Mouse (Mus musculus) embryo, embryonic 10.5 days (tissue): Measurements from ENCODE around the gene U2af1.
"Not testable (repeated sequence)": the region's sequence is repeated elsewhere in the genome, so short reads cannot be mapped to it uniquely, and the experiment has no call there.

Experiments used
- DNase-seq: peaks from one replicate; pipeline ENCODE4 v3.0.0-alpha.2; 2015; ENCODE audit warnings: low spot score

U2af1 gene

DNA sequence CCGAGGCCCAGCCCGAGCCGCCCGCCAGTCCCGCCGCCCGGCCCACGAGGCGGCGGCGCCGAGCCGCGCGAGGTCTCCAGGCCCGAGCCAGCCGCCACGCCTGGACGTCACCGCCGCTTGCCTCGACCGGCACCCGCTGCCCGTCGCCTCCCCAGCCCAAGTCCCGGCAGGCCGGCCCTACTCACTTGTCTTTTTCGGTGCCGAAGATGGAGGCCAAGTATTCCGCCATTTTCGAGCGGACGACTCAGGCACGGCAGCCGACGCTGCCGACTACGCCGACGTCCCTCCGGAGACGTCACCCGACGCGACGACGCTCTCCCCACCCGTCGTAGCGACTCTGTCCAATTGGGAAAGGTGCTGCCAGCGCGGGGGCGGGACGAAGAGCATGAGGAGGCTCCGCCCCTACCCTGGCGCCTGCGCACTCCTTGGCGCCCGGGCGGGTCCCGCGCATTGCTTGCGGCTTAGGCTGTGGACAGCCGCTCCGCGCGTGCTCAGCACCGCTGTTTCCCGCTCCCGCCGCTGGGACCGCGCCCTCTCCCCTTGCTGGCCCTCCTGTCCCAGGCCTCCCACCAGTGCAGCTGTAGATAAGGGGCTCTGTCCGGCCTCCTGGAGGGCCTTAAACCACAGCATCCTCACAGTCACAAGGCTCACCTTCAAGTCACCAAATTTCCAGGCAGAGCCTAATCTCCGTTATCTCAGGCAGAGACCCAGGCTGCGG lies at the start of gene U2af1:
Gene U2af1, minus strand, starts transcription at position 425 of the 718 bp plus-strand sequence.
- DNase-seq, result peak; percentile 99

DNA sequence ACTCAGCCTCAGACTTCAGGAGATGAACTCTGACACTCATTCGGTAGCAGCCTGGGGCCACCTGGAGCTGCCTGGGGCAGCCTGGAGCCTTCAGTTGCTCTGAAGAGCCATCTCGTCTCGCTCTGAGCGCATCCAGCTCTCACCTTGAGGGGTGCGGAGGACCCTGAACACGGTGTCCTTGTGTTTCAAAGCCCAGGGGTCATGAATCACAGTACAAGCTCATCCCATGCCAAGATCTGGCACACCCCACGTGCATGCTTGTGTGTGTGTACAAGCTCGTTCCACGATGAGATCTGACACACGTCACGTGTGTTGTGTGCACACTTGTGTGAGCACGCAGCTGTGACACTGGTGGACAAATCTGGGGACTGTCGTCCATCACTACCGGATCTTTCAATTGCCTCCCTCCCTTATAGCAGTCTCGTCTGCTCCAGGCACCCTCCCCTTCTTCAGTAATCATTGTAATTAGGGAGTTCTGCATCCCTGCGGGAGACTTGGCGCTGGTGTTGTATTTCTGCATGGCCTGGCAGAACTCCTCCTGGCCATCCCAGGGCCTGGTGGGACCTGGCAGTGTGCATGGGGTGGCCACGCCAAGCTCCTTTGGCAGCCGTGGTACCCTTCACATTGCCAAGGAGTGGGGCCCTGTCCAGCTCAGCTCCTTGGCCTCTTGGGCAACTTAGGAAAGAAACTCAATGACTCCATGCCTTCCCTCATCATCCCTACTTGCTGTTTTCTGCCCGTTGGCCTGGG lies 46.8 kb upstream of the U2af1 start:
- no peak for DNase-seq

DNA sequence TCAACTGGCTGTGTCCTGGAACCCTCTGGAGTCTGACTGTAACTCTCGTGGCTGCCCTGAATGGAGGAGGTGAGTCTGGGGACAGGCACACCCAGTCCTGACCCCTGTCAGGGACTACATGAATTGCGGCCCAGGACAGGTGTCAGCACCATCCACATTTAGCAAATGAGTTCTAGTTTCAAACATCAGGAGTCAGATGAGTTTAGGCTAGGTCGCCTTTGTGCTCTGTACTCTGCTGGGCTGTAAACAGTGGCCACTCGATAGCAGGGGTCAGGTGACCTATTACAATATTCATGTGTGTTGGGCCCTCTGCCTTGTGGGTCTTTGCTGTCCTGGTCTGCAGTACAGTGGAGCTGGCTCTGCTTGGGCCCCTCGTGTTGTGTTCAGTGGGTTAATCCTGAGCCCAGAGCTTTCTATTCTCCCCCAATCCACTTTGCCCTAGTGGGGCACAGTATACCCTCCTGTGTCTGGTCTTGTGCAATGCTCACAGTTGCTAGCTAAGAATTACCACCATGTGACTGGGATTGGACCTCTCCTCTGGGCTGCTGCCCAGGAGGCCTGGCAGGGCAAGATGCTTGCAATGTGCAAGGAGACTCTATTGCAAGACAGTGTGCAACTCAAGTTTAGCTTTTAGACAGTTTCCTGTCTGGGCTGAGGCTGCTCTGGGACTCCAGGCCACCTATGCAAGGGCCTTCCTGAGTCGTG lies 44.7 kb upstream of the U2af1 start:
- no peak for DNase-seq

DNA sequence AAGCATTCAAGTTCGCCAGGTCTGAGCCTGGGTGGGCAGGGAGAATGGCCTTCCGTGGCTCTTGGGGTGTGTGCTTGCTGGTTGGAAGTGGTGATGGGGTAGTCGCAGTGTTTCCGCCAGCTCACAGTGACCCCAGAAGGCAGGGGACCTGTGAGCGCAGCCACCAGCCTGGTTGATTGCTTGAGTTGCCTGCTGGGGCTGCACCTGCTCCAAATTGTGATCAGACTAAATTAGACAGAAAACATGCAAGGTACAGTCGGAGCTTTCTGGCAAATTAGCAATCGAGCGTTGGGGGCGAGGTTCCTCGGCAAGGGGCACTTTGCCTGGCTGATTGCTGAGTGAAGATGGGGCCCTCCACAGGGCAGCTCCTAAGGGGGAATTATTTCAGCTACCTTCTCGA lies 39.7 kb upstream of the U2af1 start:
- DNase-seq, result no peak

DNA sequence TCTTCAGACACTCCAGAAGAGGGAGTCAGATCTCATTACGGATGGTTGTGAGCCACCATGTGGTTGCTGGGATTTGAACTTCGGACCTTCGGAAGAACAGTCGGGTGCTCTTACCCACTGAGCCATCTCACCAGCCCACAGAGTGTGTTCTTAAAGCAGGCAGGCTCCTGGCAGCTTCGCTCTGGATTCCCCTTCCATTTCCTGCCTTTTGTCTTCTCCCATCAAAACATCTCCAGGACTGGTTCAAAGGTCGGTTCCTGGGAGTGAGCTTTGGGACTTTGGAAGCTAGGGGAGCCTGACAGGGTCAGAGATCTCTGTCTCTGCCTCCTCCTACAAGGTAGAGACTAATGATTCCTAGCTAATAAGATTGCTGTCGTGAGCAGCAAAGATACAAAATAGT lies 36.7 kb upstream of the U2af1 start:
- DNase-seq, result not testable (repeated sequence)

DNA sequence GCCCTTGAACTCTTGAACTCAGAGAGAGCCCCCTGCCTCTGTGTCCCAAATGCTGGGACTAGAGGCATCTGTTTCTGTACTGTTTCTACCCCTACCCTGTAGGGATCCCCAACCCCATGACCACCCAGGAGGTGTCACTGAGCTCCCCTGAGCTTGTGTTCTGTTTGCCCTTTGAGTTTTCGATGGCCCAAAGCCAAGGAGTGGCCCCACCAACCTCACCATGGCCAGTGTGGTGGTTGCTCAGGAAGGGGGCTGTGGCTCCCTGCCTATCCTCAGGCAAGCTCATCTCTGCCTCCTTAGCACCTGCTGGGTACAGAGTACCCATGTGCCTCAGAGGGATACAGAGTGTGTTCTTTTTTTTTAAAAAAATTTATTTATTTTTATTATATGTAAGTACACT lies 36.3 kb upstream of the U2af1 start:
- no peak for DNase-seq

DNA sequence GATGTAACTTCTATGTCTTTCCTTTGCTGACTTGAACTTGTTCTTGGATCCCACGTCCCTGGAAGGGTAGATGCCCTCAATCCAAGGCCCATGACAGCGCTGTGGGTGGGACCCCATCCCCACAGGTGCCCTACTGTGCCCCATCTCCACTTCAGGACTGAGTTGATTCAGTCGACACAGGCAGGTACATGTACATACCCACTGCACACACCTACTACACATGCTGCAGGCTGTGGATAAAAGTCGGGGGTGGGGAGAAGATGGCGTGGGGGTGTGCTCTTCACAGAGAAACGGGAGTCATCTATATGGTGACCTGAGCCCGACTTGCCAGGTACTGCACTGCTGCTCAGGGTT lies 35.3 kb upstream of the U2af1 start:
- DNase-seq, result no peak

DNA sequence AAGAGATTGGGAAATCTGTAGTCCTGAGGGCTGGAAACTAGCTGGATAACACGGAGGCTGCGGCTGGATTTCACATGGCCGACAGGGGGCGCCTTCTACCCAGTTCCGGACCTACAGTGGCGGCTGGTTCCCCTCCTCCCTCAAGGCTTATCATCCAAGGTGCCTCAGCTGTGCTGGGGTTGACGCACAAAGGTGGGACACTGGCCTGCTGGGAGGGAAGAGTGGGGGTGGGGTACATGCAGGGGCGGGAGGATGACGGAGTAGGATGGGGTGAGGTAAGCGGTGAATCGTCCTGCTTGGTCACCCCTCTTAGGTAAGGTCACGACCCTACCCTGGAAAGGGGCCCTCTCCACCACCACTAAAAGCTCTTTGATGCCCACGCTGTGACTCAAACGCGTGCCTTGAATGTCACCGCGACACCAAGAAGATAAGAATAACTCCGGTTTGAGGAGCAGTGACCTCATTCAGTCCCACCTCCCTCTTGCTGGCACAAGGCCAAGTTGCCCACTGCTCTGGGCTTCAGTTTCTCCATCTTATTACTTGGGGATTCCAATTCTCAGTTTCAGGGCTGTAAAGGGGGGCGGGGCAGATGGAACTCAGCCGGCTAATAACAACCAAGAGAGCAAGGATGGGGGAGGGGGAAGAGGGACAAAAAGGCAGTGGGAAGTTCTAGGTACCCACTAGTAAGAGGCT lies 34.8 kb upstream of the U2af1 start:
- DNase-seq, result peak; percentile 83

DNA sequence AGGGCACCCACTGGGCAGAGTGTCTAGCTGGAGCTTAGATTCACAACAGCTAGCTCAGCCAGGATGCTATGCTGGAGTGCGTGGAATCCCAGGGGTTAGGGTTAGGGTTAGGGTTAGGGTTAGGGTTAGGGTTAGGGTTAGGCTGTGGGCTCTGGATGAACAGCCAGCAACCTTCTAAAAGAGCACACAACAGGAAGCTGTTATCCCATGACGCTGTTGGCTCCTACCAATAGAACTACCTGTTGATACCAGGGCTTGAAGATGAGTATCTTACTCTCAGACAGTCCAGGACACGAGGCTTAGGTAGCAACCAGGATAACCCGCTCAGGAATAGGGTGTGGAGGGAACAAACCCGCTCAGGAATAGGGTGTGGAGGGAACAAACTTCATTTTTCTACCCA lies 34.2 kb upstream of the U2af1 start:
- no peak for DNase-seq

DNA sequence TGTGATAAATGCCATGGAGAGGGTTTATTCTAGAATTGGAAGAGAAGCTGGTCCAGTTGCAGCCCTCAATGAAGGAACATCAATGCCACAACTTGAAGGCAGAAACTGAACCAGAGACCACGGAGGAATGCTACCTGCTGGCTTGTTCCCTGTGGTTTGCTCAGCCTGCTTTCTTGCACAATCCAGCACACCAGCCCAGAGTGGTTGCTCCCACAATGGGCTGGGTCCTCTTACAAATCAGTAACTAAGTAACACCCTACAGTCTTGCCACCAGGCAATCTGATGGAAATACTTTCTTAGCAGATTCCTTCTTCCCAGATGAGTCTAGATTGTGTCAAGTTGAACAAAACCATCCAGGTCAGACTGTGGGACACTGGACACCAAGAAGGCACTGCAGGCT lies 30.9 kb upstream of the U2af1 start:
- no peak for DNase-seq

DNA sequence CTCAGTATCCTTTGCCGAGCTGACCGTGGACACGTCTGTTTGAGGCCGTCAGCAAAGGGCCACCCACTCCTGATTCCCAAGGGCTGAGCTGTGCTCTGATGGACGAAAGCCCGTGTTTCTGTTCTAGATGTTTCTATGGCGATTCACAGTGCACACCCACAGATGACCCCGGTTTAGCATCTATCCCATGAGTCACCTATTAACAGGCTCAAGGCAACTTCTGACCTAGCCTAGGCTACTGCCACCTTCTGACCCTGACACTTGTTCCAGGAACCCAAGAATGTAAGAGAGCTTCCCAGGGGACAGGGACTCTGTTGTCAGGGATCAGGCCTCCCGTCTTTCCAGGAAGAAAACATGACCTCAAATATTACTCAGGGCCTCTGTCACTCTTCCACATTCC lies 29.4 kb upstream of the U2af1 start:
- no peak for DNase-seq

DNA sequence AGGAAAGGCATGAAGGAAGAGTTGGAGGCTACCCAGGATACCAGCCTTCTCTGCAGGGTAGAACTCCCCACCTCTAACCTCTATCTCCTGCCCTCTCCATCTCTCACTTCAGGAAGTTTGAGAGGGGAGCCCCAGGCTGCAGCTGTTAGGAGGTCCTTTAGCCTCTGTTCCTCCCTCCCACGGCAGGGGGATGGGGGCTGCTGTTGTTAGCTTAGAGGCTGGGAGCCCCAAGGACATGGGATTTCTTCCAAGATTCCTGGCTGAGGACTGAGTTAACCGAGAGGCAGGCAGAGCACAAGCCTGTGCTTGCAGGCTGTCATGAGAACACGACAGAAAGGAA lies 27.5 kb upstream of the U2af1 start:
- DNase-seq, result no peak

DNA sequence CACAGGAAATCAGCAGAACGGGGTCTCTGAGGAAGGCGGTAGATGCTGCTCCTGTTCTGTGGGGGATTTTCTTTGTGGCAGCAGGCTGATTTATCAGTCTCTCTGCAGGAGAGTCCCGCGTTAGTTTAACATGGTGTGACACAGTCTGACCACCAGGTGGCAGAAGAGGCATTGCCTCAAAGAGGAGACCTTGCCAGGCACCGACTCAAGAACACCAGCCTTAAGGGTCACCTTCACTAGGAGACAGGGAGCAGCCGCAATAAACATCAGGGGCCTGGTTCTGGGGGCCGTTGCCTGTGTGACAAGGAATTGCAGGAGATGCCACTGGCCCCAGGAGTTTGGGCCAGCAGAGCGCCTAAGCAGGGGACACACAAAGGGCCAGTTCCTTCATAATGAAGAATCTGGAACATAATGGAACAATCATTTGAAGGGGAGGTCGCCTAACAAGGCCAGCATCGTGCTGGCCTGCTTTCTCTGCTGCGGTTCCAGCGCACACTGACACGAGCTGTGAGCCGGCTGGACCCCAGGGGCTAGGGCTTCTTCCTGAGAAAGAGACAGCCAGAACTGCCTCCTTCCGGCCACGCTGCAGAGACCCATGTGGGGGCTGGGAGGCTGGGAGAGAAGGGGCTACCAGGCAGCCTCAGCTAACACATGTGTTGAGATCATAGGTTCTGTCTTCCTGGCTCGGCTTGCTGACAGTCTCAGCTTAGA lies 27.0 kb upstream of the U2af1 start:
- peak; percentile 95 for DNase-seq

DNA sequence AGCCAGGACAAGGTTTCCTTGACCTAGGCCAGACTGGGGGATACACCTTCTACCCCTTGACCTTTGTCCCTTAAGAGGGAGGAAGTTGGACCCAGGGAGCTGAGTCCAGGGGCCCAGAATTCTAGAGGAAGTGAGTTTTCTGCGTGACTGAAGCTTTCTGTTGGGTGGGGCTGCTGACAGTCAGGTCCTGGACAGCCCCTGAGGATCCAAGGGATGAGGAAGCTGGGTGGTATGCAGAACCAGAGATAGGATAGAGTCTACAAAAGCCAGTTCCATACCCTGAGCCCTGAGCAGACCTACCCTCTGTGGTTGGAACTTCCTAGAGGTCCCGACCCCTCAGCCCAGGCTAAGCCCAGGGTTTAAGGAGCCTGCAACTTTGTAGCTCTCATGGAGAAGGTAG lies 21.8 kb upstream of the U2af1 start:
- no peak for DNase-seq

DNA sequence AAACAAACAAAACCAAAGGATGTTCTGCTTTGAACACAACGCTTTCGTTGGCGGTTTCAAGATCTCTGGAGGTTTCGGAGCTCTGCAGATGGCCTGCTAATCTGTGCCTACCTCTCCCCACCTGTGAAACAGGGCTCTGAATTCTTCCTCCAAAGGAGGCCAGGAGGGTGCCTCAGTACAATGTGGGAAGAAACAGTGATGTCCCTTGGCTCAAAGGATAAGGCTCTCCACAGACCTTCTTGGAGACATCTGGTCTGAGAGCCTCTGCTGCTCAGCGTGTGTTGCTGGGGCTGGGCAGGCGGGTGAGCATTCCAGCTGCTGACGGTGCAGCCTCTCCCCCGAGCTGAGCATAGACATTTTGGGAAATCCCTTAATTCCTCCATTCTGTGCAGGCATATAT lies 18.8 kb upstream of the U2af1 start, which contains the start of gene Cryaa:
Gene Cryaa, plus strand, starts transcription at position 301 of the 400 bp plus-strand sequence.
- no peak for DNase-seq

DNA sequence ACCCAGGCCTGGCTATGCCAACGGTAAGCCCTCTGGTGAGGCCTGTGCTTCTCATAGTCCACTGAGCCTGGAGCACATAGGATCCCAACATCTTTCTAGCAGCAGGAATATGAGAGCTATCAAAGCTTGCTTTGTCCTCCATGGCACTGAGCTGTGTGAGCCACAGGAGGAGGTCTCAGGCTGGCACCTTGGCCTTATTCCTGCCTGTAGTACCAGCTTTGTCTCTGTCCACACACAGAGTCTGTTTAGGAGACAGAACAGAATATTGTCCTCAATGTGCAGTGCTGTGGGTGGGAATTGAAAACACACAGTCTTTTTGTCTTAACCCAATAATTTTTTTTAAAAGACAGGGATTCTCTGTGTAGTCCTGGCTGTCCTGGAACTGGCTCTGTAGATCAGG lies 15.7 kb upstream of the U2af1 start:
- no peak for DNase-seq

DNA sequence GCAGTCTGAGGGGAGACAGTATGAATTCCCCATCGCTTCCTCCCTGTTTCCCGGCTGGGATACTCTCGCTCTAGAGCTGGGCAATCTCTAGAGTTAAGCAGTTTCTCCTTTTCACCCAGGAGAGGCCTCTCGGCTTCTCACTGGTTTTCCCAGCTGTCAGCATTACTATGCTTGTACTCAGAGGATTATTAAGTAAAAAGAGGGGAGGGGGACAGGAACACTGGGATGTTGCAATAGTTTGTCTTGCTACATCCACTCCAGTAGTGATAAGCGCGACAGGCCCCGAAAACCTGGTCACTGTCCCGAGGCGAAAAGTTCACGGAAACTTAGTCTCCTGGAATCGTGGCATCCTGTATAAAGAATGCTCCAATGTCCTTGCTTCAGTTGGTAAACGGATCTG lies 13.6 kb upstream of the U2af1 start:
- no peak for DNase-seq

DNA sequence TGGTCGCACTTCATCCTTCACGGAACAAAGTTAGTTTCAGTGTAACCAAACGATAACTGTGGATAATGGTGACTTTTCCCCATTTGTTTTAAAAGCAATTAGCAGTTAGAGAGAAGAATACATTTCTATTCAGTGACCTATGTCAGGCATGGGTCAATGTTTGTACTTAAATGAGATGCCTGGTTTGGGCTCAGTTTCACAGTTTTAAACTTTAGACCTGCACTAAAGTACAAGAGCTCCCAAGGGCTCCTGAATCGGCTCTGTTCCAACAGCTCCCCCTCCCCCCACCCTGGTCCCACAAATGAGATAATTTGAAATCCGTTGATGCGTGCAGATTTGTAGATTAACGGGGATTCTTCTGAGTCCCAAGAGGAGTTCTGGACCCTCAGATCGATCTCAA lies 13.0 kb upstream of the U2af1 start:
- no peak for DNase-seq

DNA sequence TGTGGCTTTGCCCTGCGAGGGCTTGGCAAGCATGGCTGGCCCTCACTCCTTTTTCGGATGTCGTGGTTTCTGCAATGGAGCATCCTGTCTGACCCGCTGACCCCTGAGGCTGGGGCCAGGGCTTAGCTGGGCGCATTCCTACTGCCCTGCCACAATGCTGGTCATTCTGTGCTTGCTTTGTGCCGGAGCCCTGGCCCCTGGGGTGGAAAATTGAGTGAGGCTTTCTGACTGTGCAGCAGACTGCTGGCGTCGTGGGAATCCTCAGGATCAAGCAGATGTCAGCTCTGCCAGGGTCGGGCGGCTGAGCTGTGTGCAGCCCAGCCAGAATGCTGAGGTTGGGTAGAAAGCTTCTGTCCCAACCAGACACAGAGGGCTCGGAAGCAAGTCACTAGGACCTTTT lies 11.5 kb upstream of the U2af1 start:
- peak; percentile 76 for DNase-seq

DNA sequence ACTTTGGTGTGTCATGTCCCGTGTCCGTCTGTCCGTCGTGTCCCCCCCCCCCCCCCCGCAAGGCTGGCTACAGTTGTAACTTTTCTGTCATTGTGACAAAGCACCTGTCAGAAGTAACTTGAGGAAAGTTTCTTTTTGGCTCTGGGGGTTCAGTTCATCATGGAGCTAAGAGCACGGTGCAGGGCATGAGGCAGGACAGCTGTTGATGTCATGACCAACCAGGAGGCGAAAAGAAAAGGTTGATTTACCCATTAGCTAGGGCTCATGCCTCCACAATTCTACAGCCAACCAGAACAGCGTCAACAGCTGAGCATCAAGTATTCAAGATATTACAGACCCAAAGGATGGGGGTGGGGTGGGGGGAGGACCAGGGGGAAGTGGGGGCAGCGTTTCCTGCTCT lies 9.6 kb upstream of the U2af1 start:
- no peak for DNase-seq

DNA sequence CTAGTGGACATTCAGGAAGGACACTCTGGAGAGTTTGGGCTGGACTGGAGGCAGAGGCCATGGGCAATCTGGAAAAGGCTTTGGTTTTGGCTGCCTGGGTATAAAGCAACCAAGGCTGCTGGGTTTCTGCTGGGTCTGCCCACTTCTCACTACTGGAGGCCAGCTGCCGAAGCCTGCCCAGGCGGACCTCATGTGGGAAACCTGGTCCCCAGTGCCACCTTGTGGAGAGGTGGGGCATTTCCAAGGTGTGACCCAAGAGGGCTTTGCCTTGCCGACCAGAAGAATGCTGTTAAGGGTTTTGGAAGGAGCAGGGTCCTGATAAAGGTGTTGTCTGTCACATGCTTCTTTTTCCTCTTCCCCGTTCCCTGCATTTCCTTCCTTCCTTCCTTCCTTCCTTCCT lies 6.1 kb upstream of the U2af1 start:
- peak; percentile 88 for DNase-seq

DNA sequence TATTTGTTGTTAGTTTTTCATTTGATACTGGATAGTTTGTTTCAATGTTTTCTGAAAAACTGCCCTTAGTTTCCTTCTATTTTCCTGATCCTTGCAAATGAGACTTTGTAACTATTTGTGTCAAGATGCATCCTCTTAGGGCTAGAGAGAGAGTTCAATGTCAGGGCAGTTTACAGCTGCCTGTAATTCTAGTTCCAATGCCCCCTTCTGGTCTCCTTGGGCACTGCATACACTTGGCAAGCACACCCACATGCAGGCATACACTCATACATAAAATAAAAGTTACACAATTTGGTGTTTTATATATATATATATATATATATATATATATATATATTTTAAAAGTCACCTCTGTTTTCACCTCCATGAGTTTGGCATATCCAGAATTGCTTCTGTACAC lies 4.2 kb upstream of the U2af1 start:
- DNase-seq, result no peak
